Mouse (Mus musculus) cortical plate, adult 2 months (tissue): ENCODE data around the gene Fam83b. TPM values are rescaled to one million over a fixed set of nuclear protein-coding genes. Genes with fewer than 3 reads are reported as not detected.

Experiments used
- H3K27ac ChIP-seq: fragments of 200-500 bp; 2 replicates; pipeline ENCODE4 v1.5.1; 2012; ENCODE audit warnings: low read length, control low read depth, inconsistent platforms; ENCODE audit not compliant: insufficient read depth
- H3K4me1 ChIP-seq: fragments of 200-500 bp; 2 replicates; pipeline ENCODE4 v1.6.1; 2011; ENCODE audit warnings: low read length; ENCODE audit not compliant: control insufficient read depth, insufficient read depth
- H3K4me3 ChIP-seq: fragments of 200-500 bp; 2 replicates; pipeline ENCODE4 v1.5.1; 2011; ENCODE audit warnings: mild to moderate bottlenecking, low read length, control low read depth; ENCODE audit not compliant: insufficient read depth
- CTCF ChIP-seq: fragments of 200-500 bp; IDR thresholded peaks from 2 replicates; pipeline ENCODE4 v1.5.1; 2011; ENCODE audit warnings: mild to moderate bottlenecking, control low read depth, low read length; ENCODE audit not compliant: insufficient read depth; ENCODE audit errors: extremely low read depth
- POLR2A ChIP-seq: fragments of 200-500 bp; IDR thresholded peaks from 2 replicates; pipeline ENCODE4 v1.6.1; 2011; ENCODE audit warnings: mild to moderate bottlenecking, low read length, control low read depth; ENCODE audit not compliant: insufficient read depth; ENCODE audit errors: extremely low read depth
- polyA plus RNA-seq: library from polyadenylated mRNA; depleted of rRNA; stranded (reverse); fragments of >200 nt; gene quantifications from 2 replicates; pipeline ENCODE4 v1.2.3, GENCODE M21; 2012; rRNA removed

Gene Fam83b
- 0.04 TPM in 2 replicates for polyA plus RNA-seq

GRCm38 (mm10) chr9:76566515-76567280 is at the start of gene Fam83b:
Fam83b (minus strand) TSS chr9:76567116.
- Histone ChIP-seq H3K27ac (no peak within 1 kb of the TSS), H3K4me3 (peak within 1 kb of the TSS; percentile 33), H3K4me1 (no peaks in the 10 kb centered on the region)
- TF ChIP-seq POLR2A (no peak), CTCF (no peak)

GRCm38 (mm10) chr9:76614165-76614564 is 47.2 kb upstream of the Fam83b start:
- H3K4me1 ChIP-seq: no peaks in the 10 kb centered on the region

GRCm38 (mm10) chr9:76603744-76604143 is 36.8 kb upstream of the Fam83b start:
- no peak overlapping the region for H3K27ac ChIP-seq
- TF ChIP-seq CTCF (no peak), POLR2A (no peak)

More at GRCm38 (mm10) chr9:76614165-76614564, 47.2 kb upstream of the Fam83b start:
- Histone ChIP-seq H3K4me3 (no peak overlapping the region), H3K27ac (no peak overlapping the region)
- TF ChIP-seq POLR2A (no peak), CTCF (no peak)

GRCm38 (mm10) chr9:76602874-76603273 is 36.0 kb upstream of the Fam83b start:
- Histone ChIP-seq H3K27ac (no peak overlapping the region), H3K4me3 (no peak overlapping the region), H3K4me1 (no peaks in the 10 kb centered on the region)
- TF ChIP-seq POLR2A (no peak), CTCF (no peak)

More at GRCm38 (mm10) chr9:76603744-76604143, 36.8 kb upstream of the Fam83b start:
- H3K4me1 ChIP-seq: no peaks in the 10 kb centered on the region
- no peak overlapping the region for H3K4me3 ChIP-seq

GRCm38 (mm10) chr9:76597395-76597794 is 30.5 kb upstream of the Fam83b start:
- H3K4me1 ChIP-seq: no peaks in the 10 kb centered on the region
- H3K27ac ChIP-seq: no peak overlapping the region
- TF ChIP-seq POLR2A (no peak), CTCF (no peak)
- H3K4me3 ChIP-seq: no peak overlapping the region

- TF ChIP-seq CTCF (no peak), POLR2A (no peak)
- Histone ChIP-seq H3K27ac (no peak overlapping the region), H3K4me3 (no peak overlapping the region), H3K4me1 (no peaks in the 10 kb centered on the region)
Observed at GRCm38 (mm10) chr9:76593841-76594240, 26.9 kb upstream of the Fam83b start.

- Histone ChIP-seq H3K27ac (no peak overlapping the region), H3K4me1 (no peaks in the 10 kb centered on the region), H3K4me3 (no peak overlapping the region)
- TF ChIP-seq POLR2A (no peak), CTCF (no peak)
Observed at GRCm38 (mm10) chr9:76583943-76584342, 17.0 kb upstream of the Fam83b start.

- Histone ChIP-seq H3K27ac (no peak overlapping the region), H3K4me3 (no peak overlapping the region), H3K4me1 (no peaks in the 10 kb centered on the region)
- TF ChIP-seq CTCF (no peak), POLR2A (no peak)
Observed at GRCm38 (mm10) chr9:76581966-76582365, 15.1 kb upstream of the Fam83b start.

GRCm38 (mm10) chr9:76567281-76567655 is 352 bp upstream of the Fam83b start:
- H3K4me3 ChIP-seq: peak overlapping the region; percentile 33
- TF ChIP-seq CTCF (no peak), POLR2A (no peak)

GRCm38 (mm10) chr9:76565656-76566055 is 1.3 kb downstream of the Fam83b start:
- H3K4me3 ChIP-seq: no peak overlapping the region
- TF ChIP-seq CTCF (no peak), POLR2A (no peak)
- no peaks in the 10 kb centered on the region for H3K4me1 ChIP-seq
- H3K27ac ChIP-seq: no peak overlapping the region

More at GRCm38 (mm10) chr9:76567281-76567655, 352 bp upstream of the Fam83b start:
- Histone ChIP-seq H3K27ac (no peak overlapping the region), H3K4me1 (no peaks in the 10 kb centered on the region)
